Mouse (Mus musculus): ENCODE measurements at regions not wholly inside any gene's neighbourhood (a gene's known extent, or its start where the extent isn't known, plus 50 kb on each side); places are given as distances from the start of the nearest gene placed in this dataset.

DNA sequence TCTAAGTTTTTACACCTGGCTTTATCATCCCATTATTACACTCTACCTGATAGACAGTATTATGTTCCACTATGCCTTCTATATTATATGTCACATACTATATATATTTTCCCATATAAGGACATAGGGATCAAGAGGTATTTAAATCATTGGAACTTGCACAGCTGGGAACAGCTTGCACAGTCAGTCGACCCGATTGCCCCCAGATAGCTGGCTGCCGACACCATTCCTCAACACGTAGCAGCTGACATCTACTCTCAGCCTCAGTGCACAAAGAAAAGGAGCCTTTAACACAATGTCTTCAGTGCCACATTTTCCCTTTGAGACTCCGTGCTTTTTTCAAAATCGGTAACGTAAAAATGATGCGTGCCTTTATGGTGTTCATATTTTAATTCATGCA is 92.4 kb upstream of the Sipa1l1 start:
- TF ChIP-seq POLR2A (IDR thresholded peaks at IDR 0.05; ENCODE audit: low read depth, low read length) (no peak), CTCF (conservative IDR thresholded peaks at IDR 0.05; ENCODE audit: insufficient read depth, insufficient read length, low read depth, low read length) (no peak)

Measured in kidney, adult 2 months (tissue).